28 mouse cellular contexts compared by ENCODE assay signal in genomic region chr2:127411126-127411525, GRCm38 (mm10). TPM values are rescaled to one million over a fixed set of nuclear protein-coding genes. Genes with fewer than 3 reads are reported as not detected.
"Had no signal": no experiment of that assay in that cellular context is flagged by ENCODE, and none has a peak within 500 bp of the region (broad histone marks: within the 10 kb centered on the region; RNA-seq: fewer than 3 reads in every experiment).

No protein-coding gene starts in this region.

- H3K9ac ChIP-seq: heart, embryonic 12.5 days; hindbrain, embryonic 12.5 days; hindbrain, embryonic 14.5 days; intestine, embryonic 15.5 days; limb, embryonic 12.5 days; liver, embryonic 12.5 days had no signal

- H3K4me2 ChIP-seq: heart, embryonic 12.5 days; hindbrain, embryonic 12.5 days; hindbrain, embryonic 14.5 days; intestine, embryonic 15.5 days; limb, embryonic 12.5 days; liver, embryonic 12.5 days had no signal

- H3K27ac ChIP-seq: gastrocnemius, adult 2 months; heart, adult 2 months; hindbrain, embryonic 10.5 days; hindbrain, embryonic 12.5 days; hindbrain, embryonic 14.5 days; intestine, embryonic 15.5 days; layer of hippocampus, adult 2 months; left cerebral cortex, adult 2 months; limb, embryonic 10.5 days; limb, embryonic 12.5 days; liver, embryonic 12.5 days; liver, embryonic 14.5 days had no signal

- H3K4me1 ChIP-seq: hindbrain, embryonic 10.5 days; hindbrain, embryonic 12.5 days; intestine, embryonic 15.5 days; limb, embryonic 12.5 days had no signal

- H3K36me3 ChIP-seq: heart, embryonic 12.5 days; hindbrain, embryonic 10.5 days; hindbrain, embryonic 12.5 days; intestine, embryonic 15.5 days; limb, embryonic 10.5 days; limb, embryonic 12.5 days; liver, embryonic 12.5 days had no signal

- DNase-seq: gastrocnemius, adult 2 months; gastrocnemius, postnatal 10 days; gastrocnemius, postnatal 25 days; heart, adult 2 months; heart, postnatal 36 days; kidney, adult 18-20 months; kidney, adult 8-10 months; kidney, postnatal 10 days; kidney, postnatal 25 days; kidney, postnatal 4 days; liver had no signal

- H3K27me3 ChIP-seq: hindbrain, embryonic 12.5 days; limb, embryonic 12.5 days had no signal

- ATAC-seq: forebrain, embryonic 16.5 days; hindbrain, embryonic 16.5 days; inflammation-experienced regulatory T-cells, adult 6 months; intestine, embryonic 15.5 days; intestine, postnatal 0 days; liver, embryonic 12.5 days had no signal

- H3K4me3 ChIP-seq: gastrocnemius, adult 2 months; heart, adult 2 months; heart, embryonic 12.5 days; hindbrain, embryonic 10.5 days; hindbrain, embryonic 12.5 days; intestine, embryonic 15.5 days; layer of hippocampus, adult 2 months; left cerebral cortex, adult 2 months; limb, embryonic 10.5 days; limb, embryonic 12.5 days; liver, embryonic 12.5 days had no signal

- H3K9me3 ChIP-seq: heart, embryonic 12.5 days; hindbrain, embryonic 10.5 days; hindbrain, embryonic 12.5 days; intestine, embryonic 15.5 days; limb, embryonic 10.5 days; limb, embryonic 12.5 days; liver, embryonic 12.5 days had no signal

RNA-seq across cellular contexts. Expression of gene Gpat2, which starts 13.9 kb away (rescaled TPM):
- total RNA-seq: gastrocnemius, adult 2 months; gastrocnemius, postnatal 25 days; granulocyte monocyte progenitor cell, adult 5-6 weeks; heart, adult 2 months; heart, postnatal 36 days; layer of hippocampus, postnatal 10 days had no signal

RNA-seq across cellular contexts. Expression of gene Adra2b, which starts 48.1 kb away (rescaled TPM):
- total RNA-seq: granulocyte monocyte progenitor cell, adult 5-6 weeks had no signal
